Mouse (Mus musculus) hematopoietic stem cell, adult 5-6 weeks (primary cell): ENCODE data around the gene Gipc1. TPM values are rescaled to one million over a fixed set of nuclear protein-coding genes. Genes with fewer than 3 reads are reported as not detected.

Experiments used
- ATAC-seq, 2 experiments: fragments of 125-278 bp in 1 of 2; replicated peaks in 1 of 2; 2 replicates each; pipeline ENCODE4 v1.8.0; 2016 to 2017; ENCODE audit warnings: inconsistent platforms in 2 of 2, mild to moderate bottlenecking in 2 of 2, moderate number of reproducible peaks in 2 of 2, low read depth in 1 of 2, moderate TSS enrichment in 1 of 2; ENCODE audit not compliant: low FRiP score in 2 of 2, poor library complexity in 2 of 2, severe bottlenecking in 2 of 2, insufficient read depth in 1 of 2, low TSS enrichment in 1 of 2
- total RNA-seq: library from RNA; stranded (forward); fragments of 172-1452, 232-1000 nt; gene quantifications from 2 replicates; pipeline ENCODE4 v1.2.3, GENCODE M21; 2017

Gipc1 gene
- total RNA-seq, 1 experiment from 2014 or later: 4.6 TPM

- no peak for ATAC-seq
Observed at GRCm38 (mm10) chr8:83665969-83666865, 13.7 kb downstream of the Gipc1 start, which contains the start of gene Ptger1. TSS of gene Ptger1 (plus strand) at chr8:83666678.

DNA sequence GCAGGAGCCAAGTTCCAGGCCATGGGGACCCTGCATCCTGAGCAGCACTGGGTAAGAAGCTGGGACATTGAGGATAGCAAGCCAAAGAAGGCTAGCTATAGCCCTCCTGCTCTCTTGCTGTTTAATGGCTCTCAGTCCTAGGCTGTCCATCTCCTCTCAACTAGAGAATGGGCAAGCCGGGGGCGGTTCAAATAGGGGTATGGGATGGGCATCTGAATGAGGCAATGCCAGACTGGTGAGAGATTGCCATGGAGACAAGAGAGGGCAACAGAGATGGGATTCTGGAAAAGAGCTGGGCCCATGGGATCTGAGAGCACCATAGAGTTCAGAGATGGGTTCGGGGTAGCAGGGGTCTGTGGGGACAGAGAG is 14.4 kb downstream of the Gipc1 start:
- no peak for ATAC-seq

DNA sequence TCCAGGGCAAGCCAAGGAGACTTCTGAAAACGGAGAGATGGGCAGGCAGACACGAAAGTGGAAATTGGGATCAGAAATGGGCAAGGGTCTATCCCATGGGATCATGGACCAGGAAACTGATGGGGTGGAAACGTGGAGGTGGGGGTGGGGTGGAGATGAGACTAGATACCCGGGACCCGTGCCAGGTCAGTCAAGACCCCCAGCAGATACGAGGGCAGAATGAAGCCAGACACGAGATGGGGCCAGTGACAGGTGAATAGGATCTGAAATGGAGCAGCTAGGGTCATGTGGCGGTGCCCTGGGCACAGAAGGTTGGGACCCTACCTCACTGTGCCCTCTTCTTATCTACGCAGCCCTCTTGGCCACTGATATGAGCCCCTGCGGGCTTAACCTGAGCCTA is 15.0 kb downstream of the Gipc1 start:
- ATAC-seq: no peak

DNA sequence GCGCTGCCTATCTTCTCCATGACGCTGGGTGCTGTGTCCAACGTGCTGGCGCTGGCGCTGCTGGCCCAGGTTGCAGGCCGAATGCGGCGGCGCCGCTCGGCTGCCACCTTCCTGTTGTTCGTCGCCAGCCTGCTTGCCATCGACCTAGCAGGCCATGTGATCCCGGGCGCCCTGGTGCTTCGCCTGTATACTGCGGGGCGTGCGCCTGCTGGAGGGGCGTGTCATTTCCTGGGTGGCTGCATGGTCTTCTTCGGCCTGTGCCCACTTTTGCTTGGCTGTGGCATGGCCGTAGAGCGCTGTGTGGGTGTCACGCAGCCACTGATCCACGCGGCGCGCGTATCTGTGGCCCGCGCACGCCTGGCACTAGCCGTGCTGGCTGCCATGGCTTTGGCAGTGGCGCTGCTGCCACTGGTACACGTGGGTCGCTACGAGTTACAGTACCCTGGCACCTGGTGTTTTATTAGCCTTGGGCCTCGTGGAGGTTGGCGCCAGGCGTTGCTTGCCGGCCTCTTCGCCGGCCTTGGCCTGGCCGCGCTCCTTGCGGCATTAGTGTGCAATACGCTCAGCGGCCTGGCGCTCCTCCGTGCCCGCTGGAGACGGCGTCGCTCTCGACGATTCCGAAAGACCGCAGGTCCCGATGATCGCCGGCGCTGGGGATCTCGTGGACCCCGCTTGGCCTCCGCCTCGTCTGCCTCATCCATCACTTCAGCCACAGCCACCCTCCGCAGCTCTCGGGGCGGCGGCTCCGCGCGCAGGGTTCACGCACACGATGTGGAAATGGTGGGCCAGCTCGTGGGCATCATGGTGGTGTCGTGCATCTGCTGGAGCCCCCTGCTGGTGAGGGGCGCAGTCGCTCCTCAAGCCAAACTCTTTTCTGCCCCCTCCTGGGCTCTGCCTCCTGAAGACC is 15.8 kb downstream of the Gipc1 start:
- peak; percentile 38 to 60; a peak in 2 of 4 replicates for ATAC-seq

- ATAC-seq: no peak
Observed at GRCm38 (mm10) chr8:83669013-83669412, 16.5 kb downstream of the Gipc1 start.

GRCm38 (mm10) chr8:83672936-83673335 is 20.5 kb downstream of the Gipc1 start:
- no peak for ATAC-seq

- ATAC-seq: no peak
Observed at GRCm38 (mm10) chr8:83674497-83674896, 22.0 kb downstream of the Gipc1 start.

GRCm38 (mm10) chr8:83679866-83680265 is 27.4 kb downstream of the Gipc1 start:
- ATAC-seq: no peak

DNA sequence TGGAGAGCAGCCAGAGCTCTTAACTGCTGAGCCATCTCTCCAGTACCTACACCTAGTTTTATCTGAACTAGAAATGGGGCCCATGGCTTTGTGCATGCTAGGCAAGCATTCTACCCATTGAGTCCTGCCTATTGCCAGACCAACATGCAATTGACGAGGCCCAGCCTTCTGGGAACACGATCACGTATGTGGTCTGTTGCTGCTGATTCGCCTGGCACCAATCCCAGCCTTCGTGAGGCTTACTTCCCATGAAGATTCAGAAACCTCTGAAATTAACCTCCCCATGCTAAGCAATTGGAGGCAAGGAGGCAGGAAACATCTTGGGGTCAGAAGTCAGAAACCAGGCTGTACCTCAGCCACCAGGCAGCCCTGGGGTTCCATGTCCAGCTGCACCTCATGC is 28.1 kb downstream of the Gipc1 start:
- no peak for ATAC-seq

DNA sequence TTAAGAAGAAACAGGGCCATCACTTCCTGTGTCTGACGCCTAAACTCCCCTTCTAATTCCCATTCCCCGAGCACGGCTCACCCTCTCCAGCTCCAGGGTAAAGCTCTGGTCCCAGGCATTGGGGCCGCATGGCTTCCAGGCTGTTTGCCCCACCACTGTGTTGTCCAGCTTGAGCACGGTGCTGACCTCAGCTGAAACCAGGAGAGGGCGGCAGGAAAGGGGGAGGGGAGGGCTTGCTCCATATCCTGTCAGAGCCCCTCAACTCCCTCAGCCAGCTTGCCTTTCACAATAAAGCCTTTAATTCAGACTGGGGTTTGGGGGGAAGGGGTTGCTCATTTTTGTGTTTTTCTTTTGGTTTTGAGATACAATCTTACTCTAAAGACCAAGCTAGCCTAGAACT is 28.6 kb downstream of the Gipc1 start:
- no peak for ATAC-seq

GRCm38 (mm10) chr8:83684517-83684916 is 32.0 kb downstream of the Gipc1 start:
- no peak for ATAC-seq

DNA sequence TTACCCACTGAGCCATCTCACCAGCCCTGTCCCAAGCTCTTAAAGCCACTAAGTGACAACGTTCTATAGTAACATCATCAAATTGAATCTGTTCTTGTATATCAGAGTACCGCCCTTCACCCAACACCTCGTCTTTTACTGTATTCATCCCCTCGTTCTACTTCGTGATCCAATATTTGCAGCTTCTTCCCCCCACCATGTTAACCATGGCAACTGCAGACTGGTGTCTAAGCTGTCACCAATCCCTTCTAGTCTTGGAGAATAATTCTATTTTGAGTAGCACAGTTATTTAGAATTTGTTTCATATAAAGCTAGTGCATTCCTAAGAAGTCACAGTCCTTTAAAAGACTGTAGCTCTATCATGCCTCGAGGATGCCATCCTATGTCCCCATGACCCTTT is 36.8 kb downstream of the Gipc1 start:
- no peak for ATAC-seq

DNA sequence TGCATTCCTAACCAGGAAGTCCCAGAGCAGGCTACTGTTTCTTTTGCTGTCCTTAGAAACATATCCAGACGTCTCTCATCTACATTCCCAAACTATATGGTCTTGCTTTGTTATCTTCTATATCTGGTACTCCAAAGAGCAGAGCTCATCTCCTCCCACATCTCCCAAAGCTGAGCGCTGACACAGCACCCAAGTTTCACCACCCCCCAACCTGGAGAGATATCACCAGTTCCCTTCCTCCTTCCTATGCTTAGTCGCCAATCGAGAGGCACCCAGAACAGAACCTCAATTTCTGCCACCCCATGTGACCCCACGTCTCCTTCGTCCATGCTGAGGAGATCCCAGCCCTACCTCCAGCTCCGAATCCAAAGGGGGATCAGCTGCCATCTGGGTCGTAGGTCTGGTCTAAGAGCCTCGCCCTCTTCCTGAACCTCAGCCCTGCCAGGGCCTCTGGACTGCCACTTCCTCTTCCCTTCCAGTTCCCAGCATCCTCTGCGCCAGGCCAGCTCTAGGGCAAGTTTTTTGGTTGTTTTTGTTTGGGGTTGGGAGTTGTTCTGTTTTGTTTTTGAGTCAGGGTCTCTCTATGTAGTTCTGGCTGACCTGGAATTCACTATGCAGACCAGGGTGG is 41.2 kb downstream of the Gipc1 start:
- peak in 1 of 2 experiments; percentile 52; a peak in 2 of 4 replicates for ATAC-seq

DNA sequence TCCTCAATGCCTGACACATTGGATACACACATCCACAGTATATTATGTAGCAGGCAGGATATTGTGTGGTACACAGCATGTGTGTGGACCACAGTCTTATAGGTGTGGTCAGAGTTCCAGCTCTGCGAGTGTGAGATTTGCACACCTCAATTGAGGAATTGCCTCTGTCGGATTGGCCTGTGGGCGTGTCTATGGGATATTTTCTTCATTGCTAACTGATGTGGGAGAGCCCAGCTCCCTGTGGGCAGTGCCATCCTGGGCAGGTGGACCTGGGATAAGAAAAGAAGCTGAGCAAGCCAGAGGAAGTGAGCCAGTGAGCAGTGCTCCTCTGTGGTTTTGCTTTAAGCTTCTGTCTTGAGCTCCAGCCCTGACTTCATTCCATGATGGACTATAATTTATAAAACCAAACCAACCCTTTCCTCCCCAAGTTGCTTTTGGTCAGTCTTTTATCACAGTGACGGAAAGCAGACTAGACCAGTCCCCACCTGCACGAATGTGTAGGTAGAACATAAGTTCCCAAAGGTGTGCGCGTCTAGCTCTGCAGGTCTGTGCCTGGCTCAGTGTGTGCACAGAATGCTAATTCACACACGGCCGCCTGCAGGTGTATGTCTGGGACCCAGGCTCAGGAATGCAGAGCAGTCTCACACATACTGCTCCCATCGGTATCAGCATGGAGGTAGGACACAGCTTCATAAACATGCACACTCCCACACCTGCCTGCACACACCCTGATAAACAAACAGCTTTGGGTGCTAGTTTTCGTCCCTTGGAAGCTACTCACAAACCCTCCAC is 42.1 kb downstream of the Gipc1 start:
- no peak for ATAC-seq

DNA sequence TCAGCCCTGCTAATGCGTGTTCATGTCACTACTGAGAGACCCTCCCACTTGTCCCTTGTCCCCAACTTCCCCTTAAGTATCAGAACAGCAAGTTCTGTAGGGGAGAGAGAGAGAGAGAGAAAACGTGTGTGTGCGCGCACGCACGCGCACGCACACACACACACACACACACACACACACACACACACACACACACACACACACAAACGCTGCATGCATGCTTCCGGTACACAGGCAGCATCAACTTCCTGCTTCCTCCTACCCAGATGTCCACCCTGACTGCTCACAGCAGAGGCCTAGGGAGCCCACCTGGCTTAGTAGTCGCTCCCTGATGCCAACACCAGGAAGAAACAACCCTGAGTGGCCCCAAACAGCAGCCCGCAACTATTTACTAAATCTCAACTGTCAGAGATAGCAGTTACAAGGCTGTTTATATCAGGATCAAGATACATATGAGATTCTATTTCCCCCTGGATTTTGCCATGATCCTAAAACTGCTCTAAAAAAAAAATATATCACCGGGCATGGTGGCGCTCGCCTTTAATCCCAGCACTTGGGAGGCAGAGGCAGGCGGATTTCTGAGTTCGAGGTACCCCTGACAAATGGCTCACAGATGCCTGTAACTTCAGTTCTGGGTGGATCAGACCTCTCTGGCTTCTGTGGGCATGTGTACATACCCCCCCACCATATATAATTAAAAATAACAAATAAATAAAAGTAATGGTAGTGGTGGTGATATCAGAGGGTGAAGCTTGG is 43.1 kb downstream of the Gipc1 start:
- ATAC-seq: peak; percentile 24 to 31; a peak in 1 of 4 replicates

- ATAC-seq: no peak
Observed at GRCm38 (mm10) chr8:83697374-83698220, 45.1 kb downstream of the Gipc1 start.
